Mouse (Mus musculus) urinary bladder, adult 2 months (tissue): ENCODE data around the gene Hnrnpa3. TPM values are rescaled to one million over a fixed set of nuclear protein-coding genes. Genes with fewer than 3 reads are reported as not detected.
"Not testable (repeated sequence)": the region's sequence is repeated elsewhere in the genome, so short reads cannot be mapped to it uniquely, and the experiment has no call there.

ENCODE experiments used
- DNase-seq: peaks from one replicate; pipeline ENCODE4 v3.0.0; 2022; ENCODE audit warnings: low spot score
- polyA plus RNA-seq: library from polyadenylated mRNA; depleted of rRNA; stranded (reverse); fragments of >200 nt; gene quantifications from 2 replicates; pipeline ENCODE4 v1.2.3, GENCODE M21; 2012

The Hnrnpa3 gene
- polyA plus RNA-seq, 1 experiment, result 222 TPM

- DNase-seq, result no peak
These were observed 20.9 kb downstream of the Hnrnpa3 start for GRCm38 (mm10) chr2:75679947-75680346.

GRCm38 (mm10) chr2:75681439-75681838 is 22.4 kb downstream of the Hnrnpa3 start:
- no peak for DNase-seq

- no peak for DNase-seq
These were observed 24.1 kb downstream of the Hnrnpa3 start for GRCm38 (mm10) chr2:75682978-75683709.

- DNase-seq, result no peak
These were observed 25.5 kb downstream of the Hnrnpa3 start for GRCm38 (mm10) chr2:75684526-75684925.

GRCm38 (mm10) chr2:75685458-75685861 is 26.4 kb downstream of the Hnrnpa3 start:
- no peak for DNase-seq

- no peak for DNase-seq
These were observed 28.1 kb downstream of the Hnrnpa3 start for GRCm38 (mm10) chr2:75687040-75687749.

- no peak for DNase-seq
These were observed 29.8 kb downstream of the Hnrnpa3 start for GRCm38 (mm10) chr2:75688901-75689300.

GRCm38 (mm10) chr2:75689482-75690158 is 30.6 kb downstream of the Hnrnpa3 start:
- DNase-seq, result no peak

GRCm38 (mm10) chr2:75690656-75691055 is 31.6 kb downstream of the Hnrnpa3 start:
- DNase-seq, result no peak

- DNase-seq, result no peak
These were observed 32.3 kb downstream of the Hnrnpa3 start for GRCm38 (mm10) chr2:75691316-75691715.

- DNase-seq, result no peak
These were observed 33.3 kb downstream of the Hnrnpa3 start for GRCm38 (mm10) chr2:75692369-75692768.

GRCm38 (mm10) chr2:75694926-75695325 is 35.9 kb downstream of the Hnrnpa3 start:
- DNase-seq, result not testable (repeated sequence)

- DNase-seq, result no peak
These were observed 36.8 kb downstream of the Hnrnpa3 start for GRCm38 (mm10) chr2:75695676-75696350.

GRCm38 (mm10) chr2:75696371-75696770 is 37.3 kb downstream of the Hnrnpa3 start:
- DNase-seq, result no peak

- DNase-seq, result no peak
These were observed 38.2 kb downstream of the Hnrnpa3 start for GRCm38 (mm10) chr2:75697222-75697621.

GRCm38 (mm10) chr2:75698007-75698406 is 38.9 kb downstream of the Hnrnpa3 start:
- no peak for DNase-seq

- DNase-seq, result no peak
These were observed 39.8 kb downstream of the Hnrnpa3 start for GRCm38 (mm10) chr2:75698874-75699273.

- DNase-seq, result no peak
These were observed 41.5 kb downstream of the Hnrnpa3 start for GRCm38 (mm10) chr2:75700543-75700942.

GRCm38 (mm10) chr2:75701207-75701606 is 42.1 kb downstream of the Hnrnpa3 start:
- DNase-seq, result no peak

GRCm38 (mm10) chr2:75701822-75702587 is 42.9 kb downstream of the Hnrnpa3 start:
- no peak for DNase-seq

- DNase-seq, result no peak
These were observed 43.5 kb downstream of the Hnrnpa3 start for GRCm38 (mm10) chr2:75702588-75702976.
